Mouse (Mus musculus) granulocyte monocyte progenitor cell, adult 5-6 weeks (primary cell): ENCODE data around the gene Mutyh. TPM values are rescaled to one million over a fixed set of nuclear protein-coding genes. Genes with fewer than 3 reads are reported as not detected.
A peak's percentile ranks its signal among the peaks of the same experiment; 100 is the strongest.

Experiments used
- ATAC-seq: replicated peaks from 2 replicates; pipeline ENCODE4 v1.8.0; 2016; ENCODE audit warnings: mild to moderate bottlenecking, moderate TSS enrichment, inconsistent platforms; ENCODE audit not compliant: poor library complexity, severe bottlenecking
- total RNA-seq, 2 experiments: library from RNA; stranded (forward) in 1 of 2; stranded (reverse) in 1 of 2; fragments of 200-712, 200-1000 nt in 1 of 2; fragments of >200 nt in 1 of 2; fragmentation: Nextera tagmentation in 1 of 2; gene quantifications; 2 replicates each; pipeline ENCODE4 v1.2.3; 2014 to 2017

Gene Mutyh
- total RNA-seq (2014; fragmentation: Nextera tagmentation) (13.0 and 17.2 TPM in 2 replicates), total RNA-seq (2017) (4.5 and 5.8 TPM in 2 replicates)

- ATAC-seq: peak; percentile 97
Observed at GRCm38 (mm10) chr4:116807197-116808129, at the start of gene Mutyh, which contains the start of gene Toe1. TSS of gene Mutyh (plus strand) at chr4:116807723. TSS of gene Toe1 (minus strand) at chr4:116807640.

GRCm38 (mm10) chr4:116761914-116762313, 45.6 kb upstream of the Mutyh start:
- ATAC-seq: no peak

DNA sequence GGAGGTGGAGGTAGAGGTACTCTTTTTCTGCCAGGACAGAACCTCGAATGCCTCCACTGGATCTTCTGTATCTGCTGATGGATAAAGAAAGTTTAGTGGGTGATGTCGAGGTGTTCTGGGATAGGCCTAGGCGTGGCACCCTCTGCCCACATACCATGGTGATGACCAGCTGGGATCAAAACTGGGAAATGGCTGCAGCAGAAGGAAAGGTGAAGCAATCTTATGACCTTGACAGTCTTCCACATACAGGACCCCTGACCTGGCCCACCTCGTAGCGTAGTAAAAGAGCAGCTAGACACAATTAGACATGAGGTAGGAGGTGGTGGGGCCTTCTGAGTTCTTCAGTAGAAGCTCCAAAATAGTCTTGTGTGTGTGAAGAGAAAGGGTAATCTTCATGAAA, 43.5 kb upstream of the Mutyh start:
- ATAC-seq: no peak

DNA sequence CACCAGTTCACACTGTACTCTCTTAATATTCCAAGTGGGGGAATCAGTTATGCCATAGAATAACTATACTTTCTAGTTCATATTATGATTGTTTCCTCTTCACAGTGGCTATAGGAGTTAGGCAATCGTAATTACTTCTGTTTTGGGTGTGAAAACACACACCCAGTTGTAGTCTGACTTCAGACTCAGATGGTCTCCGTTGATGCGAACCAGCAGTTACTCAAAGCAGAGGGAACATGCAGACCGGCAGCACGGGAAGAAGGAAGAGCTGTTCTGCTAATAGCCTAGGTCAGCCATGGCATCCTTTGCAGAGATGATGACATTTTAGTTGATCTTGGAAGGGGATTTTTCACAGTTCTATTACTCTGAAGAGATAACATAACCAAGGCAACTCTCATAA, 39.0 kb upstream of the Mutyh start:
- ATAC-seq: peak; percentile 42

GRCm38 (mm10) chr4:116769060-116769459, 38.5 kb upstream of the Mutyh start:
- ATAC-seq: no peak

DNA sequence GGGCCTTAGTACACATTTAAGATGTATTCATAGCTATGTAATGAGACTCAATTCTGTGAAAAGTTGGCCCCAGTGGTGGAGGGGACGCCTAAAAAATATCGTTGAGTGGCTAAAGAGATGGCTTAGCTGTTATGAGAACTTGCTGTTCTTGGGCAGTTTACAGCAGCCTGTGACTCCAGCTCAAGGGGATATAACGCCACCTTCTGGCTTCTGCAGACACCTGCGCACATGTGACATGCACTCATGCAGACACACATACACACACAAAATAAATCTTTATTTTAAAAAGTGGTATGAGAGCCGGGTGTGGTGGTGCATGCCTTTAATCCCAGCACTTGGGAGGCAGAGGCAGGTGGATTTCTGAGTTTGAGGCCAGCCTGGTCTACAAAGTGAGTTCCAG, 31.1 kb upstream of the Mutyh start:
- no peak for ATAC-seq

DNA sequence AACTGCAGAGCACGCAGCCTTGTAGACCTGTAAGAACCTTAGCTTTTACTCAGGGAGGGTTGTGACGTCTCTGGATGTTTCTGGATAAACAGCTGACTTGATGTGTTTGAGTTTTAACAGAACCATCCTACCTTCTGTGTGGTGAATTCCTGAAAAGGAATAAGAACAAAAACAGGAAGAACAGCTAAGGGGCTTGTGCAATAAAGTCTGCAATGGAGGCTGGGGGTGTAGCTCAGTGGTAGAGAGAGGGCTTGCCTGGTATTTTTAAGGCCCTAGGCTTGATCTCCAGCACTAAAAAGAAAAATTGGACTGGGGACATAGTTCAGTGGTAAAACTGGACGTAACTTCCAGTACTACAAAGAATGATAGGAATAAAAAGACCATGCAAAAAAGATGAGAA, 30.4 kb upstream of the Mutyh start:
- peak; percentile 85 for ATAC-seq

- ATAC-seq: no peak
Observed at GRCm38 (mm10) chr4:116780541-116780940, 27.0 kb upstream of the Mutyh start.

- ATAC-seq: peak; percentile 53
Observed at GRCm38 (mm10) chr4:116781366-116781765, 26.2 kb upstream of the Mutyh start.

- ATAC-seq: no peak
Observed at GRCm38 (mm10) chr4:116782171-116782570, 25.4 kb upstream of the Mutyh start.

- ATAC-seq: no peak
Observed at GRCm38 (mm10) chr4:116786587-116786986, 20.9 kb upstream of the Mutyh start.

DNA sequence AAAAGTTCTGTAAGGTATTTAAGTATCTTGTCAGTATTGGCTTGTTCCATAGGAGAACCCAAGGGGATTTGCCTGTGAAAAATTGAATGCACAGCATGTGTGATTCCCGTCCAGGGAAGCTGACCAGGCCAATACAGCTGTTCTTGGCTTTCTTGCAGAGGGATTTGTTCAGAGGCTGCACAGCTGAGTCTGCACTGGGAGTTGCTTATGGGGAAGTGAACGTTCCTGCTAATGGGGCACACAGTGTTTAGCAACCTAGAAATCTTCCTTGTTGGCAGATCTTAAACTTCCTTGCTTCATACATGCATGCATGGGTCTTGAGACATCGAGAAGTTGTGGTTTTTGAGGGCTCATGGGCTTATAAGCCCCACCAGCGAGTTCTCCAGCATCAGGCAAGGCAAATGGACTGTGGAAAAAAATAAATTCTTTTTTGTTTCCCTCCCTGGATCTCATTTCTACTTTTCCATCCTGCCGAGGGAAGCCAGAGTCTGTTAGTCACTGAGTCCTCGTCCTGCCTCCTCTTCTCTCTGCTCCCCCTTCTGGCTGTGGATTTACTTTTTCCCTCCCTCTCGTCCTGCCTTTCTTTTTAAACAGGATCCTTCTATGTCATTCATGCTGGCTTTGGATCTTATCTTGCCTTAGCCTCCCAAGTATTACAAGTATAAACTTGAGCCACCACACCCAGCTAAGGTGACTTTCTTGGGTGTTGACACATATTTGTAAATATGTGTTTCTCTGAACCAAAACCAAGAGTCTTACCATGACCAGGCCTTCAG, 19.4 kb upstream of the Mutyh start:
- ATAC-seq: peak; percentile 99

- ATAC-seq: peak; percentile 64
Observed at GRCm38 (mm10) chr4:116788956-116789355, 18.6 kb upstream of the Mutyh start.

DNA sequence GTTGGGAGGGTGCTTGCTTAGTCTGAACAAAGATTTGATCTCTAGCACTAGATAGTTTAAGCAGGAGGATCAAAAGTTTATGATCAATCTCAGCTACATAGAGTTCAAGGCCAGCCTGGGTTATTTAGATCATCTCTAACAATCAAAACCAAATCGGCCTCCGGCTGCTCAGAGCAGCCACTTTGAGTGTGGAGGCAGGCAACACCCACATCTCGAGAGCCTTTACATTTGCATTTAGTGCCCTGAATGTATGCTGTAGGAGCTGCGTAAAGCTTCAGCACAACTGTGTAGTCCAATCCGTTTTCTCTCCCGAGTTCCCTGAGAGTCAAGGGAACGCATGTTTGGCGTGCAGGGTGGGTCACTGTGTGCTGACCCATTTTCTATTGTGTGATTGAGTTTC, 15.1 kb upstream of the Mutyh start:
- ATAC-seq: no peak

GRCm38 (mm10) chr4:116794273-116794672, 13.2 kb upstream of the Mutyh start:
- no peak for ATAC-seq

GRCm38 (mm10) chr4:116796442-116797110, 10.9 kb upstream of the Mutyh start:
- ATAC-seq: no peak

- peak; percentile 90 for ATAC-seq
Observed at GRCm38 (mm10) chr4:116799901-116800300, 7.6 kb upstream of the Mutyh start.

GRCm38 (mm10) chr4:116811012-116811411, 3.5 kb downstream of the Mutyh start:
- no peak for ATAC-seq

- no peak for ATAC-seq
Observed at GRCm38 (mm10) chr4:116815276-116815675, 7.8 kb downstream of the Mutyh start.

GRCm38 (mm10) chr4:116817486-116817885, 10.0 kb downstream of the Mutyh start:
- ATAC-seq: no peak
